Mouse (Mus musculus) liver, embryonic 16.5 days (tissue): ENCODE measurements around the gene Bivm. TPM values are rescaled to one million over a fixed set of nuclear protein-coding genes. Genes with fewer than 3 reads are reported as not detected.

Experiments
- ATAC-seq: fragments of 200-750 bp; cut with Nextera tagmentation; 2 replicates; pipeline ENCODE4 v1.8.0; 2017; ENCODE audit warnings: low read depth, mild to moderate bottlenecking, moderate number of reproducible peaks, moderate library complexity
- H3K27ac ChIP-seq: fragments of 300-500 bp; sonication (generic); 2 replicates; pipeline ENCODE4 v1.5.1; 2014; ENCODE audit warnings: mild to moderate bottlenecking, low read length
- H3K27me3 ChIP-seq: fragments of 300-500 bp; sonication (generic); 2 replicates; pipeline ENCODE4 v1.6.1; 2014; ENCODE audit warnings: low read depth, low read length, mixed read lengths; ENCODE audit not compliant: control insufficient read depth, insufficient read depth
- H3K36me3 ChIP-seq: fragments of 300-500 bp; sonication (generic); 2 replicates; pipeline ENCODE4 v1.6.1; 2014; ENCODE audit warnings: mild to moderate bottlenecking; ENCODE audit not compliant: control insufficient read depth, insufficient read depth
- H3K4me1 ChIP-seq: fragments of 300-500 bp; sonication (generic); 2 replicates; pipeline ENCODE4 v1.6.1; 2014; ENCODE audit warnings: low read depth, low read length, mixed read lengths; ENCODE audit not compliant: control insufficient read depth
- H3K4me2 ChIP-seq: fragments of 300-500 bp; sonication (generic); 2 replicates; pipeline ENCODE4 v1.6.1; 2014; ENCODE audit warnings: low read depth, low read length, mixed read lengths
- H3K4me3 ChIP-seq: fragments of 300-500 bp; sonication (generic); 2 replicates; pipeline ENCODE4 v1.5.1; 2014; ENCODE audit warnings: low read depth, mild to moderate bottlenecking, low read length
- H3K9ac ChIP-seq: fragments of 300-500 bp; sonication (generic); 2 replicates; pipeline ENCODE4 v1.6.1; 2014; ENCODE audit warnings: low read depth, low read length
- H3K9me3 ChIP-seq: fragments of 300-500 bp; sonication (generic); replicated peaks from 2 replicates; pipeline ENCODE4 v1.6.1; 2016; ENCODE audit warnings: low read length; ENCODE audit not compliant: control insufficient read depth
- WGBS: fragments of 180-500 bp; shearing (Covaris S2); extraction: QIAGEN DNeasy Blood & Tissue Kit; methylation state at CpG from one replicate; pipeline ENCODE4 v1.1.7; 2014; ENCODE audit not compliant: insufficient replicate concordance; 5-methylcytosine and 5-hydroxymethylcytosine counted together
- polyA plus RNA-seq: library from polyadenylated mRNA; unstranded; fragments of >200 nt; fragmentation: Nextera tagmentation; extraction: Ambion mirVana; gene quantifications from 2 replicates; pipeline ENCODE4 v1.2.1, GENCODE M21; 2015

The Bivm gene
- 3.5 and 4.0 TPM in 2 replicates for polyA plus RNA-seq

GRCm38 (mm10) chr1:44118239-44119054 is at the start of gene Bivm, which contains the start of gene Kdelc1:
Bivm (plus strand) TSS chr1:44118957.
Kdelc1 (minus strand) TSS chr1:44118808.
- Histone ChIP-seq H3K27ac (peak within 1 kb of the TSS; percentile 84), H3K9me3 (no peaks in the 10 kb centered on the region), H3K4me1 (no peaks in the 10 kb centered on the region; the same call in 1 of the 2 replicates), H3K4me3 (peak within 1 kb of the TSS; percentile 75), H3K9ac (peak within 1 kb of the TSS; percentile 71), H3K36me3 (no peaks in the 10 kb centered on the region; the same call in 1 of the 2 replicates), H3K27me3 (no peaks in the 10 kb centered on the region), H3K4me2 (peak within 1 kb of the TSS; percentile 84)
- ATAC-seq, result peak; percentile 92
- WGBS, result under 1% methylated on average over 39 of the region's 39 CpGs

- Histone ChIP-seq H3K9me3 (no peaks in the 10 kb centered on the region), H3K9ac (peak overlapping the region; percentile 94), H3K4me2 (peak overlapping the region; percentile 64), H3K4me3 (peak overlapping the region; percentile 89), H3K4me1 (peaks cover 7% of the 10 kb centered on the region), H3K27ac (peak overlapping the region; percentile 98), H3K27me3 (no peaks in the 10 kb centered on the region), H3K36me3 (no peaks in the 10 kb centered on the region)
- peak; percentile 70 for ATAC-seq
- WGBS, result under 1% methylated on average over 54 of the region's 55 CpGs
Measured at GRCm38 (mm10) chr1:44101448-44102225, 17.1 kb upstream of the Bivm start.

- ATAC-seq, result peak; percentile 96
- Histone ChIP-seq H3K27me3 (no peaks in the 10 kb centered on the region), H3K9me3 (no peaks in the 10 kb centered on the region), H3K4me2 (peak within 1 kb of the TSS; percentile 64), H3K36me3 (no peaks in the 10 kb centered on the region), H3K4me1 (peaks cover 7% of the 10 kb centered on the region), H3K4me3 (peak within 1 kb of the TSS; percentile 89), H3K9ac (peak within 1 kb of the TSS; percentile 94), H3K27ac (peak within 1 kb of the TSS; percentile 98)
- under 1% methylated on average over 55 of the region's 55 CpGs for WGBS
Measured at GRCm38 (mm10) chr1:44102259-44102717, 16.5 kb upstream of the Bivm start, which contains the start of gene Tex30. Tex30 (minus strand) TSS chr1:44102441.

- Histone ChIP-seq H3K9ac (peak overlapping the region; percentile 19; the same call in 1 of the 2 replicates), H3K4me3 (peak overlapping the region; percentile 89), H3K4me2 (peak overlapping the region; percentile 64), H3K9me3 (no peaks in the 10 kb centered on the region), H3K27ac (no peak overlapping the region), H3K27me3 (no peaks in the 10 kb centered on the region), H3K4me1 (peaks cover 7% of the 10 kb centered on the region), H3K36me3 (no peaks in the 10 kb centered on the region; the same call in 1 of the 2 replicates)
- 18% methylated on average over 5 of the region's 5 CpGs for WGBS
- no peak for ATAC-seq
Measured at GRCm38 (mm10) chr1:44102939-44103338, 15.8 kb upstream of the Bivm start.

GRCm38 (mm10) chr1:44117571-44117970 is 1.2 kb upstream of the Bivm start:
- no peaks in the 10 kb centered on the region for H3K9me3 ChIP-seq
- H3K4me3 ChIP-seq, result no peak overlapping the region
- no peaks in the 10 kb centered on the region for H3K27me3 ChIP-seq
- H3K27ac ChIP-seq, result no peak overlapping the region
- H3K4me2 ChIP-seq, result peak overlapping the region; percentile 24; the same call in 1 of the 2 replicates
- no peak overlapping the region for H3K9ac ChIP-seq
- H3K4me1 ChIP-seq, result no peaks in the 10 kb centered on the region; the same call in 1 of the 2 replicates
- no peak for ATAC-seq
- H3K36me3 ChIP-seq, result no peaks in the 10 kb centered on the region; the same call in 1 of the 2 replicates

GRCm38 (mm10) chr1:44119201-44120073 is 680 bp downstream of the Bivm start:
- Histone ChIP-seq H3K36me3 (no peaks in the 10 kb centered on the region; the same call in 1 of the 2 replicates), H3K4me2 (peak overlapping the region; percentile 84), H3K4me3 (peak overlapping the region; percentile 75), H3K9me3 (no peaks in the 10 kb centered on the region), H3K27me3 (no peaks in the 10 kb centered on the region), H3K9ac (peak overlapping the region; percentile 71), H3K27ac (peak overlapping the region; percentile 84), H3K4me1 (no peaks in the 10 kb centered on the region; the same call in 1 of the 2 replicates)
- under 1% methylated on average over 42 of the region's 43 CpGs for WGBS
- peak; percentile 82 for ATAC-seq

GRCm38 (mm10) chr1:44120074-44120406 is 1.3 kb downstream of the Bivm start:
- Histone ChIP-seq H3K27ac (no peak overlapping the region), H3K27me3 (no peaks in the 10 kb centered on the region), H3K4me2 (peak overlapping the region; percentile 84), H3K4me3 (peak overlapping the region; percentile 75), H3K36me3 (no peaks in the 10 kb centered on the region; the same call in 1 of the 2 replicates), H3K9me3 (no peaks in the 10 kb centered on the region), H3K4me1 (no peaks in the 10 kb centered on the region; the same call in 1 of the 2 replicates), H3K9ac (peak overlapping the region; percentile 71)
- 6% methylated on average over 6 of the region's 6 CpGs for WGBS
- no peak for ATAC-seq

- no peak for ATAC-seq
- H3K4me2 ChIP-seq, result no peak overlapping the region
- H3K27ac ChIP-seq, result no peak overlapping the region
- H3K36me3 ChIP-seq, result no peaks in the 10 kb centered on the region
- no peaks in the 10 kb centered on the region; the same call in 1 of the 2 replicates for H3K4me1 ChIP-seq
- no peaks in the 10 kb centered on the region for H3K27me3 ChIP-seq
- whole genome bisulfite sequencing, result 20% methylated on average over 3 of the region's 3 CpGs
- no peak overlapping the region for H3K4me3 ChIP-seq
- no peak overlapping the region for H3K9ac ChIP-seq
- H3K9me3 ChIP-seq, result no peaks in the 10 kb centered on the region
Measured at GRCm38 (mm10) chr1:44122256-44122655, 3.5 kb downstream of the Bivm start.
